Mouse (Mus musculus) ES-Bruce4 (cell line): ENCODE data around the gene Wdr37. TPM values are rescaled to one million over a fixed set of nuclear protein-coding genes. Genes with fewer than 3 reads are reported as not detected.
"Not testable (repeated sequence)": the region's sequence is repeated elsewhere in the genome, so short reads cannot be mapped to it uniquely, and the experiment has no call there.

Experiments used
- H3K27ac ChIP-seq: 2 replicates; pipeline ENCODE4 v1.5.1; 2012; ENCODE audit warnings: low read length, inconsistent platforms; ENCODE audit not compliant: insufficient read depth
- H3K27me3 ChIP-seq: 2 replicates; pipeline ENCODE4 v1.6.1; 2012; ENCODE audit warnings: mild to moderate bottlenecking, low read length, inconsistent platforms; ENCODE audit not compliant: control insufficient read depth, poor library complexity, insufficient read depth, severe bottlenecking
- H3K36me3 ChIP-seq: 2 replicates; pipeline ENCODE4 v1.6.1; 2012; ENCODE audit warnings: inconsistent platforms, mild to moderate bottlenecking, low read length, moderate library complexity; ENCODE audit not compliant: control insufficient read depth, poor library complexity, insufficient read depth, severe bottlenecking
- H3K4me1 ChIP-seq: one replicate; pipeline ENCODE4 v1.8.1; 2011; ENCODE audit warnings: low read length; ENCODE audit not compliant: control insufficient read depth, insufficient read depth
- H3K4me3 ChIP-seq: 2 replicates; pipeline ENCODE4 v1.5.1; 2011; ENCODE audit warnings: low read depth, mild to moderate bottlenecking, low read length
- H3K9ac ChIP-seq: 2 replicates; pipeline ENCODE4 v1.6.1; 2012; ENCODE audit warnings: low read depth, mild to moderate bottlenecking, inconsistent platforms; ENCODE audit not compliant: poor library complexity, severe bottlenecking
- H3K9me3 ChIP-seq: replicated peaks from 2 replicates; pipeline ENCODE4 v1.6.1; 2012; ENCODE audit warnings: mild to moderate bottlenecking, low read length, inconsistent platforms; ENCODE audit not compliant: control insufficient read depth, poor library complexity, insufficient read depth, severe bottlenecking
- CTCF ChIP-seq: IDR thresholded peaks from one replicate; pipeline ENCODE4 v1.8.1; 2011; ENCODE audit warnings: low read depth, low read length
- EP300 ChIP-seq: IDR thresholded peaks from 2 replicates; pipeline ENCODE4 v1.6.1; 2011; ENCODE audit warnings: low read depth, low read length; ENCODE audit not compliant: insufficient read depth
- POLR2A ChIP-seq: IDR thresholded peaks from one replicate; pipeline ENCODE4 v1.8.1; 2011; ENCODE audit warnings: low read length; ENCODE audit not compliant: insufficient read depth
- polyA plus RNA-seq: library from polyadenylated mRNA; stranded (reverse); fragments of >200 nt; gene quantifications from 2 replicates; pipeline ENCODE4 v1.2.4, GENCODE M21; 2011; ENCODE audit warnings: low read depth; ENCODE audit not compliant: missing spikeins, insufficient read depth, insufficient read length

Gene Wdr37
- polyA plus RNA-seq, 1 experiment = 30.2 TPM

GRCm38 (mm10) chr13:8847702-8848101 lies 24.0 kb downstream of the Wdr37 start:
- no peak overlapping the region for H3K4me3 ChIP-seq
- H3K27me3 ChIP-seq = no peaks in the 10 kb centered on the region
- H3K9me3 ChIP-seq = no peaks in the 10 kb centered on the region
- H3K36me3 ChIP-seq = peaks cover 17% of the 10 kb centered on the region
- no peak overlapping the region for H3K9ac ChIP-seq
- H3K4me1 ChIP-seq = no peaks in the 10 kb centered on the region
- no peak overlapping the region for H3K27ac ChIP-seq
- TF ChIP-seq EP300 (no peak), CTCF (no peak), POLR2A (no peak)

- Histone ChIP-seq H3K4me3 (no peak overlapping the region), H3K36me3 (peaks cover 32% of the 10 kb centered on the region), H3K9me3 (no peaks in the 10 kb centered on the region), H3K27me3 (no peaks in the 10 kb centered on the region), H3K9ac (no peak overlapping the region), H3K4me1 (no peaks in the 10 kb centered on the region), H3K27ac (no peak overlapping the region)
- TF ChIP-seq POLR2A (no peak), EP300 (no peak), CTCF (no peak)
Measured at GRCm38 (mm10) chr13:8842273-8842672, 29.4 kb downstream of the Wdr37 start.

GRCm38 (mm10) chr13:8841846-8842245 lies 29.9 kb downstream of the Wdr37 start:
- not testable (repeated sequence) for H3K9ac ChIP-seq, H3K4me3 ChIP-seq, H3K27me3 ChIP-seq, H3K9me3 ChIP-seq, H3K27ac ChIP-seq, H3K4me1 ChIP-seq
- peaks cover 32% of the 10 kb centered on the region for H3K36me3 ChIP-seq

- no peak for TF ChIP-seq CTCF
- TF ChIP-seq POLR2A = no peak
- TF ChIP-seq EP300 = no peak
- Histone ChIP-seq H3K9me3 (no peaks in the 10 kb centered on the region), H3K27me3 (no peaks in the 10 kb centered on the region), H3K9ac (no peak overlapping the region), H3K4me1 (no peaks in the 10 kb centered on the region), H3K27ac (no peak overlapping the region), H3K36me3 (peaks cover 32% of the 10 kb centered on the region), H3K4me3 (no peak overlapping the region)
Measured at GRCm38 (mm10) chr13:8840941-8841340, 30.8 kb downstream of the Wdr37 start.

- H3K4me1 ChIP-seq = no peaks in the 10 kb centered on the region
- H3K9me3 ChIP-seq = no peaks in the 10 kb centered on the region
- no peak overlapping the region for H3K9ac ChIP-seq
- no peak overlapping the region for H3K27ac ChIP-seq
- TF ChIP-seq POLR2A (no peak), EP300 (no peak), CTCF (no peak)
- no peaks in the 10 kb centered on the region for H3K27me3 ChIP-seq
- H3K4me3 ChIP-seq = no peak overlapping the region
- H3K36me3 ChIP-seq = peaks cover 36% of the 10 kb centered on the region
Measured at GRCm38 (mm10) chr13:8839937-8840336, 31.8 kb downstream of the Wdr37 start.

- H3K27me3 ChIP-seq = no peaks in the 10 kb centered on the region
- TF ChIP-seq POLR2A (no peak), EP300 (no peak), CTCF (no peak)
- H3K4me1 ChIP-seq = no peaks in the 10 kb centered on the region
- no peaks in the 10 kb centered on the region for H3K9me3 ChIP-seq
- H3K36me3 ChIP-seq = peaks cover 41% of the 10 kb centered on the region
- H3K9ac ChIP-seq = no peak overlapping the region
- no peak overlapping the region for H3K4me3 ChIP-seq
- H3K27ac ChIP-seq = no peak overlapping the region
Measured at GRCm38 (mm10) chr13:8839111-8839510, 32.6 kb downstream of the Wdr37 start.
